Mouse (Mus musculus): ENCODE data around the gene Etfdh.

The Etfdh gene

GRCm38 (mm10) chr3:79629416-79629730 lies at the start of gene Etfdh:
TSS of gene Etfdh (minus strand) at chr3:79629500.
- DNase-seq (ENCODE audit: low spot score in 2 of 2), result peak in 1 of 2 experiments; percentile 59

GRCm38 (mm10) chr3:79676411-79676810 lies 47.1 kb upstream of the Etfdh start:
- no peak for DNase-seq (ENCODE audit: low spot score in 2 of 2)

GRCm38 (mm10) chr3:79674641-79675040 lies 45.3 kb upstream of the Etfdh start:
- DNase-seq (ENCODE audit: low spot score in 2 of 2), result no peak

GRCm38 (mm10) chr3:79673082-79673481 lies 43.8 kb upstream of the Etfdh start:
- DNase-seq (ENCODE audit: low spot score in 2 of 2), result peak; percentile 54 to 78

- no peak for DNase-seq (ENCODE audit: low spot score in 2 of 2)
These were observed 42.9 kb upstream of the Etfdh start for GRCm38 (mm10) chr3:79672188-79672587.

- no peak for DNase-seq (ENCODE audit: low spot score in 2 of 2)
These were observed 41.3 kb upstream of the Etfdh start for GRCm38 (mm10) chr3:79670556-79670955.

- peak; percentile 18 to 64 for DNase-seq (ENCODE audit: low spot score in 2 of 2)
These were observed 35.6 kb upstream of the Etfdh start for GRCm38 (mm10) chr3:79664787-79665408.

GRCm38 (mm10) chr3:79656682-79657081 lies 27.4 kb upstream of the Etfdh start:
- DNase-seq (ENCODE audit: low spot score in 2 of 2), result no peak

GRCm38 (mm10) chr3:79652129-79652528 lies 22.8 kb upstream of the Etfdh start:
- no peak for DNase-seq (ENCODE audit: low spot score in 2 of 2)

GRCm38 (mm10) chr3:79628561-79629415 lies 512 bp downstream of the Etfdh start, which contains the start of gene 4930579G24Rik:
TSS of gene 4930579G24Rik (plus strand) at chr3:79629079.
- peak; percentile 95 to 98 for DNase-seq (ENCODE audit: low spot score in 2 of 2)

GRCm38 (mm10) chr3:79628182-79628560 lies 1.1 kb downstream of the Etfdh start:
- DNase-seq (ENCODE audit: low spot score in 2 of 2), result no peak

- no peak for DNase-seq (ENCODE audit: low spot score in 2 of 2)
These were observed 1.7 kb downstream of the Etfdh start for GRCm38 (mm10) chr3:79627484-79628181.

- no peak for DNase-seq (ENCODE audit: low spot score in 2 of 2)
These were observed 19.4 kb downstream of the Etfdh start for GRCm38 (mm10) chr3:79609886-79610285.

- DNase-seq (ENCODE audit: low spot score in 2 of 2), result peak in 1 of 2 experiments; percentile 9
These were observed 33.8 kb downstream of the Etfdh start for GRCm38 (mm10) chr3:79595468-79595867.

- DNase-seq (ENCODE audit: low spot score in 2 of 2), result no peak
These were observed 37.4 kb downstream of the Etfdh start for GRCm38 (mm10) chr3:79591793-79592471.

GRCm38 (mm10) chr3:79590863-79591792 lies 38.2 kb downstream of the Etfdh start, which contains the start of gene Ppid:
TSS of gene Ppid (plus strand) at chr3:79591342.
- peak; percentile 71 to 82 for DNase-seq (ENCODE audit: low spot score in 2 of 2)

- DNase-seq (ENCODE audit: low spot score in 2 of 2), result no peak
These were observed 39.6 kb downstream of the Etfdh start for GRCm38 (mm10) chr3:79589671-79590070.

- DNase-seq (ENCODE audit: low spot score in 2 of 2), result peak; percentile 90 to 95
These were observed 42.5 kb downstream of the Etfdh start for GRCm38 (mm10) chr3:79586804-79587203.

GRCm38 (mm10) chr3:79579891-79580575 lies 49.3 kb downstream of the Etfdh start:
- no peak for DNase-seq (ENCODE audit: low spot score in 2 of 2)

- DNase-seq (ENCODE audit: low spot score in 2 of 2), result no peak
These were observed 51.1 kb downstream of the Etfdh start for GRCm38 (mm10) chr3:79578164-79578563.
